Comparison of ENCODE assay signal across 8 mouse cellular contexts in the genomic region with DNA sequence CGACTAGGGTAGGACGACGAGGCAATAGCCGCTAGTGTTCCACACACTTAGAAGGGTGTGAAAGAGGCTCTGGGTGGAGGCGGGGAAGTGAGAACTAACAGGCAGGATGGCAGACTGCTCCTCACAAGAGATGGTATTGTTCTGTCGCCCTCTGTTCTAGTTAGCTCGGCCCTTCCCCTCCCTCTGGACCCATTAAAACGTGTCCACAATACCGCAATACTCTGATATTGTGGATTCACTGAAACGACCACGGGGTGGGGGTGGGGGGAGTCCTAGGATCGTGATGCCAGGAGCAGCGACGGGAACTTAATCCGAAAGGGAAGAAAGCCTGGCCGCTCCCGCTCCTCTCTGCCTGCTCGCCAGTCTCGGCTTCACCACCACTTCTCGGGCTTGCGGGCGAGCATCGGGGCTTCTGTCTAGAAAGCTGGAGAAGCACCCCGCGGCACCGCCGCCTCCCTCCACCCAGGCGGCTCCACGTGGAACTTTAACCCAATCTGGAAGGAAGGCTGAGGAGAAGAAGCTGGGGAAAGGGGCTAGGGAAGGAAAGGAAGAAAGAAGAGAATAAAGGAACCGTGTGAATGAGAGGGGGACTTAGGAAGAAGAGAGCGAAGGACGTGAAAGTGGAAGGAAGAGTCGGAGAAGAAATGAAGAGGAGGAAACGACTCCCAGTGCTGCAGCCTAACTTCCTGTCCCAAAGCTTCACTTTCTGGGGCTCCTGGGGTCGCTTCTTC. TPM values are rescaled to one million over a fixed set of nuclear protein-coding genes. Genes with fewer than 3 reads are reported as not detected.
A peak's percentile ranks its signal among the peaks of the same experiment; 100 is the strongest.
DNase-seq lines count a peak whose midpoint lies in the region; ATAC-seq and TF ChIP-seq lines count a peak whose summit lies in the region.

No protein-coding gene starts in this region.

- no peak for TF ChIP-seq CTCF in lung, adult 2 months (IDR thresholded peaks at IDR 0.05; ENCODE audit: insufficient read depth, low read length)

- H3K36me3 ChIP-seq in heart, embryonic 13.5 days = no peaks in the 10 kb centered on the region
- H3K36me3 ChIP-seq in liver, embryonic 13.5 days = no peaks in the 10 kb centered on the region

- no peak for TF ChIP-seq POLR2A in lung, adult 2 months (IDR thresholded peaks at IDR 0.05; ENCODE audit: borderline replicate concordance, extremely low read depth, low read depth, low read length)

- no peak for ATAC-seq in heart, embryonic 13.5 days (ENCODE audit: extremely low read depth, insufficient number of reproducible peaks, low FRiP score, low TSS enrichment)
- no peak for ATAC-seq in liver, embryonic 13.5 days (ENCODE audit: low read depth)
- no peak for ATAC-seq in erythroid progenitor cell, adult 5-6 weeks (replicated peaks; ENCODE audit: low FRiP score, poor library complexity, severe bottlenecking)

- H3K4me3 ChIP-seq in lung, adult 2 months (replicated peaks; ENCODE audit: extremely low read depth, low read depth, low read length) = peak overlapping the region; percentile 19
- peak overlapping the region; percentile 51 for H3K4me3 ChIP-seq in heart, embryonic 13.5 days
- H3K4me3 ChIP-seq in liver, embryonic 13.5 days (replicated peaks) = peak overlapping the region; percentile 38

- peak overlapping the region; percentile 69 for H3K9ac ChIP-seq in heart, embryonic 13.5 days
- H3K9ac ChIP-seq in liver, embryonic 13.5 days = no peak overlapping the region

- H3K27me3 ChIP-seq in heart, embryonic 13.5 days (replicated peaks) = peaks cover 94% of the 10 kb centered on the region
- H3K27me3 ChIP-seq in liver, embryonic 13.5 days = peaks cover 99% of the 10 kb centered on the region

- H3K4me2 ChIP-seq in heart, embryonic 13.5 days = peak overlapping the region; percentile 70
- peak overlapping the region; percentile 59 for H3K4me2 ChIP-seq in liver, embryonic 13.5 days

- no peaks in the 10 kb centered on the region for H3K9me3 ChIP-seq in heart, embryonic 13.5 days
- H3K9me3 ChIP-seq in liver, embryonic 13.5 days (replicated peaks) = no peaks in the 10 kb centered on the region

- 2% methylated on average over 35 of the region's 35 CpGs for WGBS in lung, adult 2 months
- WGBS in heart, embryonic 13.5 days = under 1% methylated on average over 35 of the region's 35 CpGs
- under 1% methylated on average over 35 of the region's 35 CpGs for WGBS in liver, embryonic 13.5 days (ENCODE audit: insufficient replicate concordance)

- no peak overlapping the region for H3K27ac ChIP-seq in heart, embryonic 13.5 days (replicated peaks)
- no peak overlapping the region for H3K27ac ChIP-seq in liver, embryonic 13.5 days

- H3K4me1 ChIP-seq in lung, adult 2 months (ENCODE audit: control insufficient read depth, insufficient read depth, low read length) = peaks cover 7% of the 10 kb centered on the region
- H3K4me1 ChIP-seq in heart, embryonic 13.5 days = peaks cover 40% of the 10 kb centered on the region
- H3K4me1 ChIP-seq in liver, embryonic 13.5 days (replicated peaks) = peaks cover 20% of the 10 kb centered on the region

- peak; percentile 25 for DNase-seq in lung, adult 2 months
- DNase-seq in lung, postnatal 4 days = no peak
- peak; percentile 56 for DNase-seq in ZHBTc4 (ENCODE audit: low read depth, low spot score)
- no peak for DNase-seq in liver, embryonic 13.5 days
- DNase-seq in retina, embryonic 14.5 days (ENCODE audit: low spot score) = peak; percentile 68
- DNase-seq in layer of hippocampus, adult 9-11 months = no peak

RNA-seq across cellular contexts. Expression of a gene that starts 4.9 kb away (rescaled TPM):
- not detected in 2 replicates for polyA plus RNA-seq in lung, adult 2 months (2012; rRNA removed)
- 0.48 TPM in 2 replicates for polyA plus RNA-seq in heart, embryonic 13.5 days (2015; fragmentation: Nextera tagmentation; extraction: Ambion mirVana)
- 0.14 and 0.21 TPM in 2 replicates for polyA plus RNA-seq in liver, embryonic 13.5 days (2015; fragmentation: Nextera tagmentation; extraction: Ambion mirVana)
- total RNA-seq in erythroid progenitor cell, adult 5-6 weeks (2015; ENCODE audit: low replicate concordance) = not detected in 2 replicates
- total RNA-seq in erythroid progenitor cell, adult 5-6 weeks (2017; ENCODE audit: low replicate concordance) = not detected in 2 replicates

RNA-seq across cellular contexts. Expression of a gene that starts 13.1 kb away (rescaled TPM):
- polyA plus RNA-seq in lung, adult 2 months (2012; rRNA removed) = 20.2 and 20.6 TPM in 2 replicates
- polyA plus RNA-seq in heart, embryonic 13.5 days (2015; fragmentation: Nextera tagmentation; extraction: Ambion mirVana) = 25.9 and 27.6 TPM in 2 replicates
- 16.9 and 17.1 TPM in 2 replicates for polyA plus RNA-seq in liver, embryonic 13.5 days (2015; fragmentation: Nextera tagmentation; extraction: Ambion mirVana)
- total RNA-seq in erythroid progenitor cell, adult 5-6 weeks (2015; ENCODE audit: low replicate concordance) = not detected in 2 replicates
- not detected in 2 replicates for total RNA-seq in erythroid progenitor cell, adult 5-6 weeks (2017; ENCODE audit: low replicate concordance)

Comparison
In these comparisons a context has a peak if more than half of its experiments do, and no peak if none do; other contexts are left out.
1. DNase-seq: peak in lung, adult 2 months (single experiment), ZHBTc4 (single experiment) and retina, embryonic 14.5 days (single experiment); none in lung, postnatal 4 days (0 of 2), liver, embryonic 13.5 days (single experiment) and layer of hippocampus, adult 9-11 months (single experiment).
2. Peak in every context shown above with its lines, with median percentiles within 50 percentile points of each other: H3K4me3 ChIP-seq.